Mouse (Mus musculus) cerebellum, adult 18-20 months (tissue): ENCODE data around the gene Map2k1.
"Not testable (repeated sequence)": the region's sequence is repeated elsewhere in the genome, so short reads cannot be mapped to it uniquely, and the experiment has no call there.

ENCODE experiments used
- DNase-seq, 2 experiments: peaks; one replicate each; pipeline ENCODE4 v3.0.0; 2021

The Map2k1 gene

DNA sequence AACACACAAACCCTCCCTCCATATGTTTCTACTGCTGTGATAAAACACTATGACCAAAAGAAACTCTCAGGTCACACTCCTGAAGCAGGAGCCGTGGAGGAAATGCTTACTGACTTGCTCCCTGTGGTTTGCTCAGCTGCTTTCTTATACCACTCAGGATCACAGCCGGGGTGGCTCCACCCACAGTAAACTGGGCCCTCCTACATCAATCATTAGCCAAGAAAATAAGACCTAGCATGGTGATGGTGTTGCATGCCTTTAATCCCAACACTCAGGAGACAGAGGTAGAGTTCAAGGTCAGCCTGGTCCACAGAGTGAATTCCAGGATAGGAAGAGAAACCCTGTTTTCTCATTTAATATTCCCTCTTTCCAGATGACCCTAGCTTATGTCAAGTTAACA, 53.5 kb downstream of the Map2k1 start:
- no peak for DNase-seq

DNA sequence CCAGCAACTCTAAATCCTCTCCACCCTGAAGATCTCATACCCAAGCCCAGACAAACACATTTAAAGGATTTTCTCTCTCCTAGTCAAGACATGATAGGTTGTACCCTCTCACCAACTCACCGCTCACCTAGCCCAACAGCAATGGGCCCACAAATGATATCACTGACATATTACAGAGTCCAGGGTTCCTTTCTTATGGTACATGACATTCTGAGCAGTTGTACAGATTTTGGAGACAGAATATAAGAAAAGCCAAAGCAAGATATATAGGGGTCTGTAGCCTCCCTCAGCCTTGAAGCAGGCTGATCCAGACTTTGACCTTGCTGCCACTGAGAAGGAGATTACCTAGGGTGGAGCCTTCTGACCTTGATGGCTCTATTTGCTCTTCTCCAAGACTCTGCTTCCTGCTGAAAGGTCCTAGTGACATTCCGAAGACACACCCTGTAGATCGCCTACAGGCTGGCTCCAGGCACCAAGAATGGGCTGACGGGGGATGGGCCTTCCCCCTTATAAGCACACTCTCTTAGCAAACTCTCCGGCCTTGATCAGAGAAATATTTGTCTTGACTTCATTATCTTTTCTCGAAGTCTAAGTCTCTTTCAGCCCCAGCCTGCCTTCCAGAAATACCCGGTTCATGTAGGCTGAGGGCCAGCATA, 54.5 kb downstream of the Map2k1 start:
- not testable (repeated sequence) for DNase-seq

DNA sequence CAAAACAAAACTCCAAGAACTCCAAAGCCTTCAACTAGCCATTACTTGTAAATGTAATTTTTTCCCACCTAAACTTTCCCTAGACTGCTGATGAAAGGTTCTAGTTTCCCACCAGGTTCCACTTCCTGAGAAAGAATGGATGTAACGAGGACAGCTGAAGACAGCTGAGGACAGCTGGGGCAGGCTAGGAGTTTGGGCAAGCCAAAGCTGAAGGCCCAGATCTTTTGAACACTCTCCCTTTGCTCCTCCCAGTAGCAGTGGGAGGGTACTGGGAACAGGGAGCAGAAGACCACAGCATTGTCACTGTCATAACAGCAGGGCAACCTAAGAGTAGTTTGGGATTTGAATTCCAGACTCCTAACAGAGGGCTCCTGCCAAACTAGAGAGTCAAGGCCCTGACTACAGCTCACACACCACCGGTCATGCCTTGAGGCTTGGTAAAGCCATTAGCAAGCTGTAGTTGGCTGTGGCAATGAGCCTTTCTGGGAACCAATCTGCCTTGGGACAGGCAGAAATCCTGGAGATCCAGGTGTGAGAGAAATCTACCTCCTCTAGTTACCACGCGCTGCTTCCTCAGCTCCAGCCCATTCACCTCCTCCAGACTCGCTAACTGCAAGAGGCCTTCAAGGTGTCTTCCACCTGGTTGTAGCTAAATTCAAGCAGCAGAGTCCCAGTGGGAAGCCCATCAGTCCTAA, 55.2 kb downstream of the Map2k1 start:
- no peak for DNase-seq

DNA sequence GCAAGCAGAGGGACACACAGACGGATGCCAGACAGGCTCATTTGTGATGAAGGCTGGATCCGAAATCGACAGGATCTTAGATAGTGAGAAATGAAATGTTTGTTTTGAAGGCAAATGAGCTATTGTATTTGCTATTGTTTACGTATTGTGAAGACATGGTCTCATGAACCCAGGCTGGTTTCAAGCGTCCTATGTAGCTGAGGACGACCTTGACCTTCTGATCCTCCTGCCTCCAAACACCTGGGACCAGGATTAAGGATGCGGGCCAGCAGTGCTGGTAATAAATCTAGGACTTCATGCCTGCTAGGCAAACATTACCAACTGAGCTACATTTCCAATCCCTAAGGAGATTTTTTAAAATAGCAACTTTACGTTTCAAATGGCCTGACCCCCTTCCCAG, 55.9 kb downstream of the Map2k1 start:
- DNase-seq = no peak

DNA sequence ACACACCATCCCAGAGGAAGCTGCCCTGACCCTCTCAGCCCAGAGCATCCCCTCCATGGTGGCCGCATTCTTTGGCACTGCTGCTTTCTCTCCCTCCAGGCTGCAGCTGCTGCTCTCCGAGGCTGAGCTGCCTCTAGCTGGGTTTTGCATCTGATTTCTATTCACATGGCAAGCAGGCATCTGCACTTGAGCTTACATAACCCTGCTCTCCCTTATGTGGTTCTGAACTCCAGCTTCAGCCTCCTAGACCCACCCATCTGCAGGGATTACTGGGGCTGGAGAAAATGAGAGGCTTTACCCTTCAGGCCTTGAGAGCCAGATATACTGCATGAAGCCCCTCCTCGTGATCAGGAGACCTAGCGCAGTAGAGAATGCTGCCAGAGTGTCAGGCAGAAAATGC, 57.9 kb downstream of the Map2k1 start:
- DNase-seq = no peak

DNA sequence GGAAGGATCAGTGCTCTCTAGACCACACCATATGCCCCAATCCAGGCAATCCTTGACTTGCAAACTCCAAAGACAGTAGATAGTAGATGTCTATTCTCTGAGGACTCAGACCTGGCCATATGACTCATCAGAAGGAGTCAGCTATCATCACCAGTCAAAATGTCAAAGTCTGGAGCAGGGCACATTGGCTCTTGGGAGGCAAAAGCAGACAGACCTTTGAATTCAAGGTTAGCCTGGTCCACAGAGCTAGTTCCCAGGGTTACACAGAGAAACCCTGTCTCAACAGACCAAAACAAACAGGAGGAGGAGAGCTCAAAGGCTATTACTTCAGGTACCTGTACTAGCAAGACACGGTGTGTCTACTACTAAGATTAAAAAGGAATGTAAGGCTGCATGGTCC, 59.6 kb downstream of the Map2k1 start:
- no peak for DNase-seq

DNA sequence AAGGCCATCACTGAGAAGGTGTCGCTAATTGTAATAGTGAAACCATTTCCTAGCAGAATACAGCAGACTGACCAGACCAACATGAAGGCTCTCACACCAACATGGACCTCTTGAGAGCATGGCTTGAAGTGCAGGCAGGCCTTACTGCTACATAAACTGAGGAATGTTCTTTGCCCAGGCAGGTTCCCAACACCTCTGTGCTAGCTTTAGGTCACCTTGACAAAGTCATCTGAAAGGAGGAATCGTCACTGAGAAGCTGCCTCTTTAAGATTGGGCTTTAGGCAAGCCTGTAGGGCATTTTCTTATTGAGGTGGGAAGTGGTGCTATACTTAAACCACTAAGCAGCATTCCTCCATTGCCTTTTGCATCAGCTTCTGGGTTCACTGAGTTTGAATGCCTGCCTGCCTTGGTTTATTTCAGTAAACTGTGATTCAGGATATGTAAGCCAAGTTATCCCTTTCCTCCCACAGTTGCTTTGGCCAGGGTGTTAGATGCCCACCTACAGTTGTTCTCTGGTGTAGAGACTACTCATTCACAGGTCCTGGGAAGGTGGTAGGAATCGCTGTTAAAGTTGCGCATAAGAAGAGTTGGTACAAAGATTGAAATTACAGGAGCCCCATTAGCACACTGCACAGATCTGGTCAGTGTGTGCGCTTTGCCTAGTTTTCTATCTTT, 69.1 kb downstream of the Map2k1 start:
- DNase-seq = no peak

DNA sequence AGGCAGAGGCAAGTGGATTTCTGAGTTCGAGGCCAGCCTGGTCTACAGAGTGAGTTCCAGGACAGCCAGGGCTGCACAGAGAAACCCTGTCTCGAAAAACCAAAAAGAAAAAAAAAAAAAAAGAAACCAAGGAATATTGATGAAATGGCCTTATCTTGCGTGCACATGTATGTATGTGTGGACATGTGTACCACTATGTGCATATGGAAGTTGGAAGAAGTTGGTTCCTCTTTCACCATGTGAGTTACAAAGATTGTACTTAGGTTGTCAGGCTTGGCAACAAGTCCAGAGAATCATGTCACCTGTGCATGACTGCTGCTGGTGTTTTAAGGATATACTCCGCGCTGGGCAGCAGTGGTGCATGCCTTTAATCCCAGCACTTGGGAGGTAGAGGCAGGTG, 70.1 kb downstream of the Map2k1 start:
- DNase-seq = not testable (repeated sequence)

DNA sequence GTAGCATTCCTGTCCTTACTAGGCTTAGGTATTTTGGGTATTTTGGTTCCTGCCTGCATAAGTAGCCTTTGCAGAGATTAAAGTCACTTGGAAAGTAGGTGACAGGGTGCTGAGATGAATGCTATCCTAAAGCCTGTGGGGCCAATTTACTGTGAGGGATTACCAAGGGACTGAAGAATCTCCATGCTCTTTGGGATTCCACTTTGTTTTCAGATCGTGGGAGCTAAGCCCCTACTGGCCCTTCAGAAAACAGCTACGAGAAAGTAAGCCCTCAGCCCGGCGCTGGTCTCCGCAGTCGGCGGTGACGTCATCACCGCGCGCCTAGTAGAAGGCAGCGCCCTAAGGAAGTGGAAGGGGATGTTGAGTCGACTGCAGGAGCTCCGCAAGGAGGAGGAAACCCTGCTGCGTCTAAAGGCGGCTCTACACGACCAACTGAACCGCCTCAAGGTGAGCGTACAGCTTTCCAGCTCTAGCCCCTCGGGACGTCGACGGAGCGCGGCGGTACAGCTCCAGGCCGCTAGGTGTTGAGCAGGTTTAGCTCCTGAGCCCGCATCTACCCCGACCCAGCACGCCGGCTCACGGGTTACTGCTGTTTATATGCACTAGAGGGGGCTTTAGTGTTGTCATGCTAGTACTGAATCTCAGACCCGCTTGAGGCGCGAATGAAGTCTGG, 74.3 kb downstream of the Map2k1 start, which contains the start of gene Snapc5:
Gene Snapc5 (plus strand): TSS at position 301 of the 673 bp plus-strand sequence.
- DNase-seq = peak; percentile 85 to 91

DNA sequence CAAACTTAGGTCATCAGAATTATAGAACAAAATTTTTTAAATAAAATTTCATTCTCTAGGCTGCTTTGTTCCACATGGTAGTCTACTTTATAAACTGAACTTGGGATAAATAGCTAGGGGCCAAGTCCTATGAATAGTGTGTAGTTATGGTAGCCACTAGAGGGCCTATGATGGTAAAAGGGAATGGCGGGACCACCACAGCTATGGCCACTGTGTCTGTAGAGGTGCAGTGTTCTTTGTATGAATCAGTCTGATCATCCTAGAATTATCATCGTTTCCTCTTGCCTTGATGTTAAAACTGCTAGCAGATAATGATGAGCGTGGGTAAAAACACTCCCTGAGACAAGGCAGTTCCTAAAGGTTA, 74.8 kb downstream of the Map2k1 start:
- no peak for DNase-seq

DNA sequence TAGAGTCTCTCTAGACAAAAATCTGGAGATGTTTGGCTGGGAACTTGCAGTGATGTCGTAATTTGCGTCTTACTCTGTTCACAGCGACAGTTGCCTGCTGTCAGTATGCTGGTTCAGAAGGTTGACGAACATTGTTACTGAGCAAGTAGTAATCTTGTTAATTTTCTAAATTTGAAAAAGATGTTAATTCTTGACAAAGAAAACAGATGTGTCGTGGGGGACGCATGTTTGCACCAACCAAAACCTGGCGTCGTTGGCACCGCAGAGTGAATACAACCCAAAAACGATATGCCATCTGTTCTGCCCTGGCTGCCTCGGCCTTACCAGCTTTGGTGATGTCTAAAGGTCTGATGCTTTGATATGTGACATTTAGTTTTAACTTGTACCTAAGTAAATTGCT, 78.1 kb downstream of the Map2k1 start:
- DNase-seq = no peak

DNA sequence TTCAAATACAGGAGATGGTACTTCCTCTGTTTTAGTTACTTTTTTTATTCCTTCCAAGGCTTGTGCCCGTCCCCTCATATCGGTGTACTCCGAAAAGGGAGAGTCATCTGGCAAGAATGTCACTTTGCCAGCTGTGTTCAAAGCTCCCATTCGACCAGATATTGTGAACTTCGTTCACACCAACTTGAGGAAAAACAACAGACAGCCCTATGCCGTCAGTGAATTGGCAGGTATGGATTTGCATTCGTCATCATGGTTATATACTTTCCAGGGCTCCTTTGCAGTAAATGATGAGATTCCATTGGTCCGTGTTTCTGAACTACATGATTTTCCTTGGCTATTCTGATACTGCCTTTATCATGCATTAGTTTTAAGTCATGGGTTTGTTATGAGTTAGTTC, 78.7 kb downstream of the Map2k1 start:
- DNase-seq = no peak

DNA sequence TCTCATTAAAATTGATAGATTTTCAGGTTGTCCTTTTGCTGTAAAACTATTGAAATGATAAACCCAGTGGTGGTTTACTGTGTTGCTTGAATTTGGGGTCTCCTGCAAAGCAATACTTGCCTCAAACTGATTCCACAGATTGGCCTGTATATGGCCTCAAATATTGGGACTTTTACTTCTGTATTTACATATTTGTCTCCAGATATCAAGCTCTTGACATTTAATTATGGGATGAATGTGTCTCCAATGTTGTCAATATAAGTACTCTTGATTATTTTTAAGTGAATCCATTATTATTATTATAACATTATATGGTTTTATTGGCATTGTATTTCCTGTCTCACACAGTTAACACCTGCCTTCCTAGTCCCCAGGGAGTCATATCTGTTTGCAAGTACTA, 79.1 kb downstream of the Map2k1 start:
- no peak for DNase-seq

DNA sequence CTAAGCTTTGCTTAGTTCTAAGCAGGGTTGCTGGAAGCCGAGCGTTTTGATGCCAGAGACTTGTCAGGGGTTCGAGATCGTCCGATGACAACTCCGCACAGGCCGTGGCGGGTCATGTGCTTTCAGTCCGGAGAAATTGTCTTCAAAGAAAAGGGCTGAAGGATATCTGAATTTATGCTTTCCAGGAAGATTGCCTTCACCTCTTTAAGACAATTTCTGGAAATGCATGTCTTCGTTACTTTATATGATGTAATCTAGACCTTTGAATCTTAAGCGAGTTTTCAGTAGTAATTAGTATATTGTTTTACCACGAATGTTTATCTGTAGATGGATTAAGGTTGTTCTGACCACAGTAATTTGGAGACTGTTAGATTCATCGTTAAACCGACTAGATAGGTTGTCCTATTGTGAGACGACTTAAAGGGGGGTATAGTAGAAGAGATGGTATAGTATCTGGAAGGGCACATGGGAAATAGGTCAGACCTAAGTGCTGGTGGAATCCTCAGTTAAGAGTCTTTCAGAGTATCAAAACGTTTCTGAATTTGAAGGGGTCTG, 79.7 kb downstream of the Map2k1 start:
- DNase-seq = no peak

DNA sequence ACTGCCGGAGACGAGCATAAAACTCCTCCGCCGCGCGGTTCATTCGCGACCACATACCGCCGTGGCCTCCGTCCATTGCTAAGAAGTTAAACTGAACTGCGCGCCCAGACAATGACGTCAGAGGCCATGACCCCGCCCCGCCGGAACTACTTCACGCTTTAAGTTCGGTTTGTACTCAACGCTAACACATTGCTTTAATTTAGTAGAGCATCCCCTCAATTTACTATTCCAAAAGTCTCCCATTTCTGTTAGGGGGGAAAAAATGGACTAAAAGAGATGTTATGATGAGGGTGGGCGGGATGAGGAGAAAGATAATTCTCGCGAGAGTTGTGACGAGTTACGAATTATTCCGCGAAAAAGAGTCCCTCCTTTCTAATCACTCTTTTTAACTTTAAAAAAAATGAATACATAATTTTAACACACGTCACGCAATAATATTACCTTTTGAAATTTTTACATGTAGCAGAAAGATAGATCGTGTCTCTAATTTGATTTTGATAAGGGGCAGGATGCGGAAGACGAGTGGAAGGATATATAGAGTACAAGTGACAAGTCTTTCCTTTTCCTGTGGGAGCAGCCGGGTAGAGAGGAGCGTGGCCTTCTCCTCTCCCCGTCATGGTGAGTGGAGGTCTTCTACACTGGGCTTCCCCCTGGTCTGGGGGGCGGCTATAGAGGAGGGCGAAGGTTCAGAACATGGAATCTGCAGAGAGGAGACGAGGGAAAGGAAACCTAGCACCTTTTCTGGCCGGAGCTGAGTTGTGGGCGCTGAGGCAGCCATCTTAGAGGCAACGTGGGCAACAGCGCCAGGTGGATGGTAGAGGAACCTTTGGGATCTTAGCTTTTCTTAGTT, 80.4 kb downstream of the Map2k1 start, which contains the start of the genes Zwilch and Rpl4:
Gene Zwilch (minus strand): TSS at position 289 of the 850 bp plus-strand sequence.
Gene Rpl4 (plus strand): TSS at position 560 of the 850 bp plus-strand sequence.
- peak; percentile 68 to 85 for DNase-seq

DNA sequence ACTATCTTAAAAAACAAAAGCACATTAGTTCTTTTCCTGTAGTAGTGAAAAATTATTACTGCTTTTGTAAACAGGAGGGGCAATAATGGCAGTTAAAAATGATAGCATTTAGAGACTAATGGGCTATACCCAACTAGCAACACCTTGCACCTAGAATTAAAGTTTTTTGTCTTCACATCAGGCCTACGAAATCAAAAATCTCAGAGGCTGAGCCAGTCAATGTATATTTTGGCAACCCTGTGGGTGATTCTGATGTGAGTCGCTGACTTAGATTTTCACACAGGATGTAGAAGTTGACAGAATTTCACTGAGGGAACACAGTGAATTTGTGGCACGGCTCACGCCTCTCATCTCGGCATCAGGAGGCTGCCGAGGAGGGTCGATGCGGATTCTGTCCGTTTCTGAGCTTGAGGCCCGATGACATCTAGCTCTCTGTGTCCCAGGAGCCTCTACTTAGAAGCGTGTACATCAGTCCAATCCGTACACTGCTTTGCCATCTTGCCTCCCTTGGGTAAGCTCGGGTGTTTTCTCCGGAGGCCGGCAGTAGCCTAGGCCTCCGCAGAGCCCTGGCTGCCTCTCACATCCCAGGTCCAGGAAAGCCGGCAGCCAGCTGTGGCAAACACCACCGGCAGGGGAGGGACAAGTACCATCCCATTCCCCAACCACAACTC, 81.2 kb downstream of the Map2k1 start:
- DNase-seq = no peak

DNA sequence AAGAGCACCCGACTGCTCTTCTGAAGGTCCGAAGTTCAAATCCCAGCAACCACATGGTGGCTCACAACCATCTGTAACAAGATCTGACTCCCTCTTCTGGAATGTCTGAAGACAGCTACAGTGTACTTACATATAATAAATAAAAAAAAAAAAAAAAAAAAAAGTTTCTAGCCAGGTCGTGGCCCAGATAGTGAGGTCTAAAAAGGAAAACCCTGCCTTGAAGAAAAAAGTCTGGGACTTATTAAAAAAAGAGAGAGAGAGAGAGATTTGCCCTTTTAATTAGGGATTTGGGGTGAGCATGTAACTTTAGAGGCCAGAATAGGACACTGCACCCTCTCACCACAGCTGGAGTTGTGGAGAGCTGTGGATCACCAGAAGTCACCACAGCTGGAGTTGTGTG, 83.5 kb downstream of the Map2k1 start:
- not testable (repeated sequence) for DNase-seq

DNA sequence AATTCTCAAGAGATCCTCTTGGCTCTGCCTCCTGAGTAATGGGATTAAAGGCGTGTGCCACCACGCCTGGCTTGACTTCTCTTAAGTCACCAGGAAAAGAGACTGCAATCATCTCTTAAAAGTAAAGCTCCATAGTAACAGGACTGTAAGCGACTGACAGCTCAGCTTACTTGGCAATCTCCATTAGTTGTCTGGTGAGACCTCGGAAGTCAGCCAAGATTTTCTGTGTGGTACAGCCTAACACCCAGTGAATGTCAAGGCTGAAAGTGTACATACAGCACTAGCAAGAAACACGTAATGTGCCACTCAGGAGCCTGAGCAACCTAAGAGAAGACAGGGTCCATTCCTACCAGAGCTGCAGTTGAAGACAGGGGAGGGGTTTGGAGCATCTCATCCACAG, 93.0 kb downstream of the Map2k1 start:
- no peak for DNase-seq

DNA sequence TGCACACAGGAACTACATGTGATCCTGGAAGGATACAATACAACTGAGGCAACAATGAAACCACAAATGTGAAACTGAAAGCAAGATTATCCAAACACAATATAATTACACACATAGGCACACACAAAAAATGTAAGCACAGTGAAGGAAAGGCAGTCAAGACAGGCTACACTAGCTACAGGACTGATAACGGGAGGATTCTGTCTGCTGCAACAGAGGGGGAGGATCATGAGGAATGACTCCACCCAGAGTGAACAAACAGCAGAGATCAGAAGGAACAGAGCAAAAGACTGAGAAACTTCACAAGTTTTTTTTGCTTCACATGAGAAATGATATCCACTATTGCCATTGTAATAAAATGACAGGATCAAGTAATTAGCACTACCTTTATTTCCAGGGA, 96.8 kb downstream of the Map2k1 start:
- DNase-seq = no peak

DNA sequence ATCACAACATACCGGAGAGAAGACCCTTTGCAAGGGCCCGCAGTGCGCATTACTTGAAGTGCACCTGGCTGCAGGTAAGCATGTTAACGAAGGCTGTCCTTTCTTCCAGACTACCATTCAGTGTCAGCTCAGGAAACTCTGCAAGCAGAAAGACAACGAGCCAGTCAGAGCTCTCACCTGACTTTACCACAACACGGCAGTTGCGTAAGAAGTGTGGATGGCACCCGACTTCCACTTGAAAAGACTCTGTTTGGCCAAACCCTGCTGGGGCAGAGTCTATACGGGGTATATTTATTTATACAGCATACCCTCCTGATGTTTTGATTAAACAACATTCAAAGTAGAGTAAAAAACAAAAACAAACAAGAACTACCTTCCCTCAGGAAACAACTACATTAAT, 113.6 kb downstream of the Map2k1 start:
- DNase-seq = no peak

DNA sequence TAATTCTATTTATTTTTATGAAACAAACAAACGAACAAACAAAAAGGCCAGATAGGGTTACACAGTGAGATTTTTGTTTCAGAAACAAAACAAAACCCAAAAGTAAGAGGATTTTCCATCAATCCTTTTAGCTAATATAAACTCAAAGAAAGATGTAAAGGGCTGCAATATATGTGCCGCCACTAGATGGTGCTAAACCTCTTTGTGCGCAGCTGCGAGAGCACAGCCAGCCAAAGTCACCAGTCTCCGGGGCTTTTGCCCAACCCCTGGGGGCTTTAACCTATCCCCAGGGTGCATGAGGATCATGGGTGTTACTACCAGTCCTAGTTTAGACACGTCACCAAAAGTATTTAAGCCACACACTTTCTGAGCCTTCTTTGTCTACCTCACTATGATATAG, 114.5 kb downstream of the Map2k1 start:
- peak; percentile 37 to 63 for DNase-seq
